Mouse (Mus musculus): ENCODE data around the gene Gadl1.
A peak's percentile ranks its signal among the peaks of the same experiment; 100 is the strongest.

- TF ChIP-seq CTCF (IDR thresholded peaks at IDR 0.05; ENCODE audit: low read depth, low read length): peak; percentile 46
- no peak for TF ChIP-seq POLR2A (IDR thresholded peaks at IDR 0.05; ENCODE audit: extremely low read depth, insufficient read depth, low read length)
Observed at GRCm38 (mm10) chr9:116088912-116089311, 179.7 kb downstream of the Gadl1 start.
